Mouse (Mus musculus) mouse trophoblast stem cell (cell line): ENCODE data around the gene Olfr117.
"Not testable (repeated sequence)": the region's sequence is repeated elsewhere in the genome, so short reads cannot be mapped to it uniquely, and the experiment has no call there.

Experiments used
- in situ Hi-C, 2 experiments: fragments of 300-500 bp; cut with MseI, MboI; formaldehyde crosslinking; loops; 2 replicates in 1 of 2; 3 replicates in 1 of 2; pipeline ENCODE4 v1.15.1; 2025

Olfr117 gene

GRCm38 (mm10) chr17:37663682-37664081 is at the start of gene Olfr117:
Olfr117 (minus strand) TSS chr17:37663782.
- in situ Hi-C loops: no loop called here

GRCm38 (mm10) chr17:37696264-37696663 is 32.7 kb upstream of the Olfr117 start, which contains the start of gene Olfr119:
Olfr119 (plus strand) TSS chr17:37696564.
- in situ Hi-C loops: not testable (repeated sequence)

GRCm38 (mm10) chr17:37666688-37667087 is 3.1 kb upstream of the Olfr117 start, which contains the start of gene Olfr118:
Olfr118 (plus strand) TSS chr17:37666988.
- in situ Hi-C loops: no loop called here

GRCm38 (mm10) chr17:37627009-37627408 is 36.6 kb downstream of the Olfr117 start, which contains the start of the genes Olfr115 and Olfr116:
Olfr115 (minus strand) TSS chr17:37627109.
Olfr116 (minus strand) TSS chr17:37627199.
- in situ Hi-C loops: no loop called here
